Mouse (Mus musculus): ENCODE measurements around the gene Nfia.

DNA sequence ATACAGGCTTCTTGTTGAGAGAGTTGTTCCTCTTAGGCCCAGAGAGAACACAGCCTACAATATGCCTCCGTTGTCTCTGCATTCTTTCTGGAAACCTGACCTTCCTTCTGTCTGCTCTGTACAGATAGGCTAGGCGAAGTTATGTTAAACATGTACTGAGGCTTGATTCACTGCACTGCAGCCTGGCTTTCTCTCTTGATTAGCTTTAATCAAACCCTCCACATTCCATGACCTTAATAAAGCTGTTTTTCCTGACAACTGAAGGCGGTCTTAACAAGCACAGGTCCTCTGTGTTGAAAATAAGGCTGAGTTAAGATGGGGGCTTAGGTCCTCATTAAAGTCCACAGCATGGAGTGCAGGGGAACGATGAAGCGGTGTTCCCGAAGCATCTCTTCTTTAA, 54.6 kb downstream of the Nfia start:
- TF ChIP-seq MAFK (IDR thresholded peaks at IDR 0.05; ENCODE audit: insufficient read depth, low read depth, low read length), result no peak
- no peak for TF ChIP-seq HCFC1 (IDR thresholded peaks at IDR 0.05; ENCODE audit: borderline replicate concordance, insufficient read depth, low read length)
- no peak for TF ChIP-seq ZNF384 (IDR thresholded peaks at IDR 0.05; ENCODE audit: low read depth, low read length)
- TF ChIP-seq ZC3H11A (IDR thresholded peaks at IDR 0.05; ENCODE audit: borderline replicate concordance, low read depth, low read length), result no peak
- no peak for TF ChIP-seq CHD2 (IDR thresholded peaks at IDR 0.05; ENCODE audit: low read depth, low read length)

Data from ES-E14 (cell line).